Mouse (Mus musculus) megakaryocyte, embryonic 14.5 days (primary cell): Measurements from ENCODE around the gene Tmem63c. TPM values are rescaled to one million over a fixed set of nuclear protein-coding genes. Genes with fewer than 3 reads are reported as not detected.

Experiments used
- H3K27me3 ChIP-seq: replicated peaks from 2 replicates; pipeline ENCODE3; 2012; ENCODE audit warnings: inconsistent platforms
- H3K36me3 ChIP-seq: replicated peaks from 2 replicates; pipeline ENCODE3; 2012; ENCODE audit warnings: low read length, inconsistent platforms, mixed read lengths
- H3K4me1 ChIP-seq: 2 replicates; pipeline ENCODE4 v1.6.1; 2012; ENCODE audit warnings: inconsistent platforms
- H3K4me3 ChIP-seq: replicated peaks from 2 replicates; pipeline ENCODE3; 2012; ENCODE audit warnings: moderate library complexity, mild to moderate bottlenecking, inconsistent platforms
- H3K9me3 ChIP-seq: 2 replicates; pipeline ENCODE4 v1.6.1; 2012; ENCODE audit warnings: inconsistent platforms
- FLI1 ChIP-seq: IDR thresholded peaks from 2 replicates; pipeline ENCODE4 v1.6.1; 2012; ENCODE audit warnings: low read length, inconsistent platforms, mixed read lengths
- GATA1 ChIP-seq: IDR thresholded peaks from 3 replicates; pipeline ENCODE4 v1.6.1; 2012; ENCODE audit warnings: mixed read lengths, low read length, inconsistent platforms, borderline replicate concordance
- polyA plus RNA-seq: library from polyadenylated mRNA; stranded (reverse); fragments of >175 nt; gene quantifications from 2 replicates; pipeline ENCODE4 v1.2.3, GENCODE M21; 2012; ENCODE audit warnings: low replicate concordance; ENCODE audit not compliant: insufficient read depth

The Tmem63c gene
- polyA plus RNA-seq, 1 experiment: 0.08 TPM

DNA sequence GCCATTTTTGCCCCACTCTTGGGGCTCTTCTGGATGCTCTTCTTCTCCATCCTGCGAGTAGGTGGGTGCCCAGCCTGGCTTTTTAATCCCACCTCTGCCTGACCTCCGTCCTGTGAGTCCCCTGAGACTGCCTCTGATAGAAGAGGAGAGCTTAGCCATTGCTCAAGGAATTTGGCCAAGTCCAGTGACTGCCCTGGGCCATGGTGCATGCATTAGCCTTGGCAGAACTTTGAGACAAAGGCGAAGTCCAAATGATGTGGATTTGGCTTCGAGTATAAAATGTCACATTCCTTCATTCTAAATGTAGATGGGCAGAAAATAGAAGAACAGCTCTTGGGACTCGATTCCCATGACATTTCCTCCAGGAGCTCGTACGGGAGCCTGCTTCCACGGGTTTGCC is 61.7 kb downstream of the Tmem63c start:
- TF ChIP-seq GATA1: no peak
- no peak for TF ChIP-seq FLI1
- Histone ChIP-seq H3K36me3 (no peaks in the 10 kb centered on the region), H3K4me3 (no peak overlapping the region), H3K4me1 (no peaks in the 10 kb centered on the region), H3K27me3 (peaks cover 43% of the 10 kb centered on the region), H3K9me3 (no peaks in the 10 kb centered on the region)

DNA sequence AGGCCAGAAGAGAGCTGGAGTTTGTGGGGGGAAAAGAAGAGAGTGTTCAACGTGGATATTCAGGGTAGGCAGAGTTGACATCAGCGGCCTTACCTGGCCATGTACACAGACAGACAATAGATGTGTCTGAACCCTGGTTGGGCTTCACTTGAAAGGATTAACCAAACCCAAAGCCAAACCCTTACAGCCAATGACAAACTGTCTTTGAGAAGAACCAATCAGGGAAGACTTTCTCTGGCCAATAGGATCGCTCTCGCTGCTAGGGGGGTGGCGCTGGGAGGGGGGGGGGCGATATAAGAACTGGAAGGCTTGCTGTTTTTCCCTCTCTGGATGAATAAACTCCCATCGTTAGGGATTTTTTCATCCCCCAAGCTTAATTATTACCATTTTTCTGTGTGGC is 66.1 kb downstream of the Tmem63c start:
- H3K4me3 ChIP-seq: no peak overlapping the region
- peaks cover 43% of the 10 kb centered on the region for H3K27me3 ChIP-seq
- peaks cover 33% of the 10 kb centered on the region for H3K4me1 ChIP-seq
- H3K9me3 ChIP-seq: no peaks in the 10 kb centered on the region
- H3K36me3 ChIP-seq: no peaks in the 10 kb centered on the region
- TF ChIP-seq FLI1: no peak
- TF ChIP-seq GATA1: no peak

DNA sequence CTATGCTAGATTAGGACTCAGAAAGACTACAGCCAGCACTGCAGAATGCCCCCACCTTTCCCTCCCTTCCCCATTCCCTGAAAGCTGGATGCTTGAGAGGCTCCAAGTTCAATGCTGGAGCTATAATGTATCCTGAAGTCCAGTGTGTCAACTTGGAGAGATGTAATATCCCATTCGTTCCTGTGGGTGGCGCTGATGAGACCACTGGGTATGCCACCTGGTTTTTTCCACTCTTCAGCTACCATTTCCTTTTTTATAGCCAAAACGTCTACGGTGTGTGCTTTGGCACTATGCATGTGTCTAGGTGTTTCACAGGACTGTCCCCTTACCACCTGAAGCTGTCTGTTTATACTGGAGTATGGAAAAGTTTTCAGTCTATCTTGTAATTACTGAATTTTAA is 67.2 kb downstream of the Tmem63c start:
- Histone ChIP-seq H3K4me3 (no peak overlapping the region), H3K4me1 (peaks cover 37% of the 10 kb centered on the region)
- TF ChIP-seq GATA1 (no peak), FLI1 (no peak)

DNA sequence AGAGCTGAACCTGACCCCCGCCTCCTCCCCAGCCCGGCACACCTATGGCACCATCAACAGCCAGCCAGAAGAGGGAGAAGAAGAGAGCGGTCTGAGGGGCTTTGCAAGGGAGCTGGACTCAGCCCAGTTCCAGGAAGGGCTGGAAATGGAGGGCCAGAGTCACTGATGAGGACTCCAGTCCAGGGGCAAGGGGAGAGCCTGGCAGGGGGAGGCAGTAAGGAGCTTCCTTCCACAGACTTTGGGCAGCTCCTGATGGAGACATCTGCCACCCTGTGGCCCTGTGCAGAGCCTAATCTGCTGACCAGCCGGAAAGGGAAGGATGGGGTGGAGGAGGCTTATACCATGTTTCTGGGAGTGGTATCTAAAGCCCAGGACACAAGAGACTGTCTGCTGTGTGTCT is 68.1 kb downstream of the Tmem63c start:
- Histone ChIP-seq H3K4me3 (no peak overlapping the region), H3K9me3 (no peaks in the 10 kb centered on the region), H3K36me3 (no peaks in the 10 kb centered on the region), H3K4me1 (peaks cover 37% of the 10 kb centered on the region), H3K27me3 (peaks cover 44% of the 10 kb centered on the region)
- TF ChIP-seq FLI1: no peak
- TF ChIP-seq GATA1: no peak

More for the DNA sequence above, 67.2 kb downstream of the Tmem63c start:
- peaks cover 41% of the 10 kb centered on the region for H3K27me3 ChIP-seq
- H3K36me3 ChIP-seq: no peaks in the 10 kb centered on the region
- no peaks in the 10 kb centered on the region for H3K9me3 ChIP-seq

DNA sequence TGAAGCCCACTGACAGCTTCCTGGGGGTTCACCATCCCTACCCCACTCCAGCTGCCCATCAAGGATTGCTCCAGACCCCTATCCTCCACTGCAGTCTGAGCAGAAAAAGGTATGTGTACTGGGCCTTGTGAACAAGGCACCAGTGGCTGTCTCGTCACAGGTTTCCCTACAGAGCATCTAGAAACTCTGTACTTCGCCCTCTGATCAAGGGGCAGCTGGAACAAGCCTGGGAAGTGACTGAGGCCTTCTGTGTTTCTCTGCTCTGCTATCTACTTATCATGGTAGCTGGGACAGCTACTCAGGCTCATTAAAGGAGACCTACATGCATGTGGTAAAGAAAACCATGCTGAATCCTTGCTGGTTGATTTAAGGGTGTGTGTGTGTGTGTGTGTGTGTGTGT is 68.6 kb downstream of the Tmem63c start:
- Histone ChIP-seq H3K4me1 (peaks cover 37% of the 10 kb centered on the region), H3K27me3 (peaks cover 43% of the 10 kb centered on the region), H3K9me3 (no peaks in the 10 kb centered on the region), H3K36me3 (no peaks in the 10 kb centered on the region), H3K4me3 (no peak overlapping the region)
- TF ChIP-seq FLI1 (no peak), GATA1 (no peak)

DNA sequence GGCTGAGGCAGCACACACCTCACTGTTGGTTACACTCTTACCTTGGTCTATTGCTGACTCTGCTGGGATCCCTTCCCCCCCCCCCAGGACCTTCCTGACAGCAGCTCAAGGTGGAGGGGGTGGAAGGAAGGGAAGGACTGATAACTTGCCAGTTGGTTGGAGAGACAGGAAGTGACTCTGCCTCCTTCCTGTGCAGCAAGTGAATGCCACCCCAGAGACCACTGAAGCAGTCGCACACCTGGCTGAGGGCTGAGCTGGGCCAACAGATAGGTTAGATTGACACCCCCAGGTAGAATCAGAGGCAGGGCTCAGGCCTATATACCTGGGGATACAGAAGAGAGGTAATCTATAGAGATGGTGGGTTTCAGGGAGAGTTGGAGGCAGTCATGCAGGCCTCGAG is 70.8 kb downstream of the Tmem63c start:
- peaks cover 48% of the 10 kb centered on the region for H3K27me3 ChIP-seq
- peaks cover 37% of the 10 kb centered on the region for H3K4me1 ChIP-seq
- H3K9me3 ChIP-seq: no peaks in the 10 kb centered on the region
- TF ChIP-seq GATA1: no peak
- no peaks in the 10 kb centered on the region for H3K36me3 ChIP-seq
- no peak overlapping the region for H3K4me3 ChIP-seq

DNA sequence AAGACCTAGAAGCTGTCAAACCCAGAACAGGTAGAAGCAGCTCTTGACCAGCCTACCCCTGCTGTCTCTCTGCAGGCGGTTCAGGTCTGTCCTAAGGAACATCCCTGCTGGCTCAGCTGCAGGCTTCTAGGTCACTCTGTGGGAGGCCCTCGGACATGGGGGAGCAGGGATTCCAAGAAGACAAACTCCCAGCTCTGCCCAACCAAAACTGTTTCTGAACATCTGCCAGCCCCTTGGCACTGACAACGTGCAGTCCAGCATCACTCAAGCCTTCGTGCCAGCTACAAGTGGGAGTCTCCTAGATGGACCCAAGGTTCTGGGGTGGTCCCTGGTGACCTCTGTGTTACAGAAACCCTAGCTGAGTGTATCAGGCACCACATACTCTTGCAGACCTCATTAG is 72.1 kb downstream of the Tmem63c start:
- H3K9me3 ChIP-seq: no peaks in the 10 kb centered on the region
- peaks cover 36% of the 10 kb centered on the region for H3K4me1 ChIP-seq
- no peak for TF ChIP-seq FLI1
- TF ChIP-seq GATA1: no peak
- no peak overlapping the region for H3K4me3 ChIP-seq
- no peaks in the 10 kb centered on the region for H3K36me3 ChIP-seq
- peaks cover 58% of the 10 kb centered on the region for H3K27me3 ChIP-seq

DNA sequence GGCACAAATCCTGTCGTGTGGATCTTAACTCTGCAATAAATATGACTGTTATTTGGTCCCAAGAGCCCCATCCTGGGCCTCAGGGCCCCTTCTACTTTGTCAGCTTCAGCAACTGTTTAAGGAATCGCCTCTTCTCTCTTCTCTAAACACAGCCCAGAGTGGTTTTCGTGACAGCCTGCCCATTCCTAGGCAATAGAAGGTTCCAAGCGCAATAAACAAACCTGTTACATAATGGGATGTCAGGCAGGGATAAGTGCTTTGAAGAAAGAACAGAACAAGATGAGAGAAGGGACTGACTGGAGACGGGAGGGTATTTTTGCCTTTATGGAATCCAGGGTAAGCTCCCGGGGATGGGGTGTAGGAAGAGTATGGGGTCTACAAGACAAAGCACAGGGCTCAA is 72.5 kb downstream of the Tmem63c start:
- Histone ChIP-seq H3K27me3 (peaks cover 63% of the 10 kb centered on the region), H3K4me3 (no peak overlapping the region), H3K4me1 (peaks cover 32% of the 10 kb centered on the region), H3K36me3 (no peaks in the 10 kb centered on the region), H3K9me3 (no peaks in the 10 kb centered on the region)
- TF ChIP-seq FLI1 (no peak), GATA1 (no peak)

DNA sequence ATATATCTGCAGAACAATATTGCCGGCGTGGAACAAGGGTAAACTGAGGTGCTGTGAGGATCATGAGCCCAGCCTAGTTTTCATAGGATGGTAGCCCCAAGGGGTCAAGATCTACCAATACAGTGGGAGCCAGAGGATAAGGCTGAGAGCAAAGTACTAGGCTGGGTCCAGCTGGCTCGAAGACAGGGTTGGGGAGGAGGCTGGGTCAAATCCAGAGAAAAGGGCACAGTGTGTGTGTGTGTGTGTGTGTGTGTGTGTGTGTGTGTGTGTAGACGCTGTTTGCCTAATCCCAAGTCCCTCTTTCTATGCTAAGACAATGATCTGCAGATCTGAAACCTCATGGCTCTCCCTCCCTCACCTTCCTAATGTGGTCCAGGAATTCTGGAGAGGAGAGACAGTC is 79.2 kb downstream of the Tmem63c start:
- Histone ChIP-seq H3K36me3 (no peaks in the 10 kb centered on the region), H3K9me3 (no peaks in the 10 kb centered on the region), H3K4me3 (no peak overlapping the region), H3K4me1 (peaks cover 10% of the 10 kb centered on the region), H3K27me3 (peaks cover 81% of the 10 kb centered on the region)
- TF ChIP-seq FLI1 (no peak), GATA1 (no peak)

DNA sequence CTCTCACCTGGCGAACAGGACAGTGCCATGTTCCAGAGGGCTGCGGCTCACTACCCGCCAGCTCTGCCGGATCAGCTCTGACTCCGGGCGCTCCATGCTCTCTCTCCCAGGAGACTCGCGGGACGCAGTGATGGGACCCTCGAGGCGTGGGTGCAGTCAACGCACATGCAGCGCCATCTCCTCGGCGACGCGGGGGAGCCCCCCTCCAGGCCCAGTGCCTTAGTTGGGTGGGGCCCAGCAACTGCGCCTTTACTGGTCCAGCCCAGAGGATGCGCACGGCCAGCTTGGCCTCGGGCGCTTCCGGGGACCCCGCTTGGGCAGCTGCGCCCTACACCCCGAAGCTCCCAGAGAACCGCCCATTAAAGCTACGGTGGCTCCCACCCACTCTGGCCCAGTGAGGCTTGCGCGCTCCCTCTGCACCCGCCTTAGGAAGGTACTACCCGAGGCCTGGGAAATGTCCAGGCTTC is 81.1 kb downstream of the Tmem63c start, which contains the start of gene Ngb:
Gene Ngb (minus strand): TSS at position 375 of the 467 bp plus-strand sequence.
- no peak within 1 kb of the TSS for H3K4me3 ChIP-seq
- no peaks in the 10 kb centered on the region for H3K36me3 ChIP-seq
- peaks cover 68% of the 10 kb centered on the region for H3K27me3 ChIP-seq

DNA sequence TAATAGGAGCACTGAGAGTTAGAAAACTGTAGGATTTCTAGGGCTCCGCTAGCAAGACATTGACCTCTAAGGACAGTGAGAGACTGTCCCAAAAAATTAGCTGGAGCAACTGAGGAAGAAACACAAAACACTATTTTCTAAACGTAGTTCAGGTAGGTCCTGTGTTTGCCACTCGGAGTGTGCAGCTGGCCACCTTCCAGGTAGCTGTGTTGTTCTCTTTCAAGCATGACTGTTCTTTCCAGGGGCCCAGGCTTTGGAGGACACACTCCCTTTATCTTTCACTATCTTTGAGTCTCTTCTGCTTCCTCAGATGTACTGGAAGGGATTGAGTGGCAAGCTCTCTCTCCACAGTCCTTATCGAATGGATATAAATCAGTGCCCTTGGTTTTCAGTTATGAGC is 82.3 kb downstream of the Tmem63c start:
- Histone ChIP-seq H3K27me3 (peaks cover 56% of the 10 kb centered on the region), H3K9me3 (no peaks in the 10 kb centered on the region), H3K4me1 (peaks cover 10% of the 10 kb centered on the region), H3K4me3 (no peak overlapping the region), H3K36me3 (peaks cover 6% of the 10 kb centered on the region)
- TF ChIP-seq FLI1 (no peak), GATA1 (no peak)

More for the DNA sequence above, 81.1 kb downstream of the Tmem63c start, which contains the start of gene Ngb:
- Histone ChIP-seq H3K4me1 (peaks cover 10% of the 10 kb centered on the region), H3K9me3 (no peaks in the 10 kb centered on the region)
- no peak for TF ChIP-seq GATA1
- no peak for TF ChIP-seq FLI1
